Mouse (Mus musculus) lung, adult 2 months (tissue): ENCODE measurements at regions not wholly inside any gene's neighbourhood (a gene's known extent, or its start where the extent isn't known, plus 50 kb on each side); places are given as distances from the start of the nearest gene placed in this dataset.

ENCODE experiments used
- CTCF ChIP-seq: fragments of 200-500 bp; IDR thresholded peaks from 2 replicates; pipeline ENCODE4 v1.5.1; 2011; ENCODE audit warnings: mild to moderate bottlenecking, low read length, control low read depth; ENCODE audit not compliant: insufficient read depth
- POLR2A ChIP-seq: fragments of 200-500 bp; IDR thresholded peaks from 2 replicates; pipeline ENCODE4 v1.6.1; 2011; ENCODE audit warnings: low read depth, mild to moderate bottlenecking, control low read depth, low read length, borderline replicate concordance; ENCODE audit errors: extremely low read depth

- TF ChIP-seq CTCF (no peak), POLR2A (no peak)
Measured at GRCm38 (mm10) chr7:67429008-67429873, 56.6 kb upstream of the Mef2a start.
